Mouse (Mus musculus) cerebellum, adult 11-12 months (tissue): ENCODE measurements around the gene Scamp1.

Source experiments
- DNase-seq: peaks from one replicate; pipeline ENCODE4 v3.0.0; 2022

Gene Scamp1

GRCm38 (mm10) chr13:94268201-94268600 is 17.5 kb downstream of the Scamp1 start:
- DNase-seq, result no peak

- no peak for DNase-seq
Measured at GRCm38 (mm10) chr13:94267190-94267589, 18.5 kb downstream of the Scamp1 start.

- no peak for DNase-seq
Measured at GRCm38 (mm10) chr13:94266530-94266929, 19.1 kb downstream of the Scamp1 start.

- no peak for DNase-seq
Measured at GRCm38 (mm10) chr13:94265291-94265690, 20.4 kb downstream of the Scamp1 start.

GRCm38 (mm10) chr13:94263943-94264342 is 21.7 kb downstream of the Scamp1 start:
- DNase-seq, result no peak

- DNase-seq, result peak; percentile 47
Measured at GRCm38 (mm10) chr13:94262551-94262950, 23.1 kb downstream of the Scamp1 start.

GRCm38 (mm10) chr13:94261624-94262023 is 24.0 kb downstream of the Scamp1 start:
- peak; percentile 61 for DNase-seq

DNA sequence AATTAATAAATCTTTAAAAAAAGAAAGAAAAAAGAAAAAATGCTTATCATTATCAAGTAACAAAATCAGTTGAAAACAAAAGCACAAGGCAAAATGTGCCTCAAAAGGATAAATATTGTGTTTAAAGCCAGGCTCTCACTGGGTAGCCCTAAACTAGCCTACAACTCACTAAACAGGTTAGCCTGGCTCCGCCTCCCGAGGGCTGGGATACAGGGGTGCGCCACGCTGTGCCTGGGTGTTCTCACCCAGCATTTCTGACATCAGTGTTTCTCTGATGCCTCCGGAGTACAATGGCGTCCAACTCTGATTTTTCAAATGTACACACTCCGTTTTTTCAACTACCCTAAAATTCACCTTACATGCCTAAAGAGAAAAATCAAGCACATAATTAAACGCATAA is 24.7 kb downstream of the Scamp1 start:
- DNase-seq, result no peak

DNA sequence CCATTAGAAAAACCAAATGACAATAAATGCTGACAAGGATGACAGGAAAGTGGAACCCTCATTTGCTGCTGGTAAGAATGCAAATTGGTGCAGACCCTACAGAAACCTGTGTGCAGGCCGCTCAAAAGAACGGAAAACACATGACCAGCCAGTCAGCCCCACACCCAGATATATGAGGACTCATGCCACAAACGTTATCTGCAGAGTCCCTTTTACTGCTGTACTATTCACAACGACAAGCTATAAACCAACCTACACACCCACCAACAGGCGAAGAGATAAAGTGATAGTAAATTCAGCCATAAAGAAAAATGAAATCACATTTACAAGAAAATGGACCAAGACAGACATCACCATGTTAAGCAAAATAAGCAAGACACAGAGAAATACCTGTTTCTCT is 26.4 kb downstream of the Scamp1 start:
- no peak for DNase-seq

GRCm38 (mm10) chr13:94258530-94258929 is 27.1 kb downstream of the Scamp1 start:
- DNase-seq, result no peak

- no peak for DNase-seq
Measured at GRCm38 (mm10) chr13:94257711-94258110, 27.9 kb downstream of the Scamp1 start.

DNA sequence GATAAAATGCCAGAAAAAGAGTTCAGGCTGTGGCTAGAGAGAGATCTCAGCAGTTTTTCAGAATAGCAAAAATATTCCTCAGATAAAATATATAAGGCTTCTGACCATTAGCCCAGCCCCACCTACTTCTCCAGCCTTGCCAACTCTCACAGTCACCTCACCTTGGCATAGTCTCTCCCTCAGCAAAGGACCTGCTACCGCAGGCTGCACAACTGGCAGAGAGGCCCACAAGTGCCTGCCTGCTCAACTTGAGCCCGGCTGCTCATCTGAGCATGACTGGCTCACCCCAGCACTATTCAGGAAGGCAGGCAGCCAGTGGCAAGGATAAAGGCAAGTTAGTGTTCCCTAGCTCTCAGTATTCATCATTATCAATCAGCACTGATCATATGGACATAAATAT is 30.5 kb downstream of the Scamp1 start:
- no peak for DNase-seq

- DNase-seq, result no peak
Measured at GRCm38 (mm10) chr13:94254286-94254685, 31.4 kb downstream of the Scamp1 start.

GRCm38 (mm10) chr13:94253052-94253451 is 32.6 kb downstream of the Scamp1 start:
- no peak for DNase-seq

- no peak for DNase-seq
Measured at GRCm38 (mm10) chr13:94250761-94251160, 34.9 kb downstream of the Scamp1 start.

GRCm38 (mm10) chr13:94250188-94250587 is 35.5 kb downstream of the Scamp1 start:
- no peak for DNase-seq

DNA sequence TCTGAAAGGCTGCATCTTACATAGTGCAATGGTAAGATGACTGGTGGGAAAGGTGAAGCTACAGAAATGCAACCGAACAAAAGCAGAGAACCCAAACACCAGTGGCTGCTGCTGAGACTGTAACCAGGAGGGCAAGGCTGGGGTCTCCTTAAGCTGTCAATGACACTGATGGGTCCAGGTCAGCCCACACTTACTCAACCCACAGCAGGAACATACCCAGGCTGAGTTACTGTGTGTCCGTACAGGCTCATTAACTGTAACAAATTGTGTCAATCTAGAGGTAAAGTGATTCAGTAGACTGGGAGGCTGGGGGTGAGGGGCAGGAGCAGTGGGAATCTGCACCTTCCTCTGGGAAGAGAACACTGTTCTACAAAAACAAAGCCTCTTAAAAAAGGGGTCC is 42.8 kb downstream of the Scamp1 start:
- no peak for DNase-seq

GRCm38 (mm10) chr13:94241892-94242524 is 43.6 kb downstream of the Scamp1 start:
- no peak for DNase-seq

- no peak for DNase-seq
Measured at GRCm38 (mm10) chr13:94240873-94241272, 44.8 kb downstream of the Scamp1 start.

- no peak for DNase-seq
Measured at GRCm38 (mm10) chr13:94240111-94240510, 45.5 kb downstream of the Scamp1 start.

GRCm38 (mm10) chr13:94239488-94239887 is 46.2 kb downstream of the Scamp1 start:
- DNase-seq, result no peak

DNA sequence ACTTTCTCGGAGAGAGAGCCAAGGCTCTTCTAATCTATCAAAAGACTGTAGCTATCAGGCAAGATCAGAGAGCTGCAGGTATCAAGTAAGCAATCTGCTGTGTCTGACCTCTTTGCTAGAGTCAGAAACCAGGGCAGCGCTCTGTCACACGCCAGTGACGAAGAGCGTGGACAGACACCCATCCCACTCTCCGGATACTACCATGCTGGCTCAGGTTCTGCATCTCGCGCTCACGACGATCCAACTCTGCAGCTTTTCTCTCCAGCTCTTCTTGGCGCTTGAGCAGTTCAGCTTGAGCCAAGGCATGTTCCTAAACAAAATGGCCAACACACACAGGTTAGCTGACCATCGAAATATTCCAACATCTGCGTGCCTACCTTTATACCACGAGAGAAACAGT is 53.8 kb downstream of the Scamp1 start:
- DNase-seq, result no peak

DNA sequence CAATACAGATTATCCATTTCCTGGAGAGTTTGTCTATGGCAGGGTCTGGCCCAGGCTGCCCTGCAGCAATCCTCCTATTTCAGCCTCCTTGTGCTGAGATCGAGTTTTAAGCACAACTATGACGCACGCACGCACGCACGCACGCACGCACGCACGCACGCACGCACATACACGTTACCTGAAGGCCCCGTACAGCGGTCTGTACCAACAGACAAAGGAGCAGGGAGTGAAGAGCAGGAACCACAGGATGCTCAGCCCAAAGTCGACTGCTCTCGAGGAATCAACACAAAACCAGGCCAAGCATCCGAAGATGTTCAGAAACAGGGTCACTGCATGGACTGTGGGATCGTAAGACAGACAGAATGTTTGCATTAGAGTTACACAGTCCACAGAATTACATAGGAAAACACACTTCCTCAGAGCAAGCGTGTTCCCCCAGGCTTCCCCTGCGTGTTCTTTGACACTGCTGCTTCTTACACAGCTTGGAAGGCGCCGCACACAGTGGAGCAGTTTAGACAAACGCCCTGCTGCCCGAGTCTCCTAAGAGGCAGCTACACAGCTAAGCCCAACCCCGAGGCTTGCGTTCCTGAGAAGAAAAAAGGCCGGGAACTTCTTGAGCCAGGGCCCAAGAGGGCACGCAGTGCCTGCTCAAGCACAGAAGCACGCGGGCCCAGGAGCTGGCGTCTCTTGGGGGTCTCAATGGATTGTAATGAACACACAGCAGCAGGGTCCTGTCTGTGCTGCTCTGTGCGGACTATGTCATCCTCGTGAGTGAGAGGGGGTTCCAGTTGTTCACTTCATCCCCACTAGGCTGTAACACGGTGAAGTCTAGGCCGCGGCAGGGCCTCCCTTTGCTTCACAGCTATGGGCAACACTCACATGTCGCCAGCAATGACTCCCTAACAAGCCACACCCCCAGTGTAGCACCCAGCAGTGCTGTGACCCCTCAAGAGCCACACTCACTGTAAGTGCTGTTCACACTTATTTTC is 60.6 kb downstream of the Scamp1 start:
- no peak for DNase-seq

DNA sequence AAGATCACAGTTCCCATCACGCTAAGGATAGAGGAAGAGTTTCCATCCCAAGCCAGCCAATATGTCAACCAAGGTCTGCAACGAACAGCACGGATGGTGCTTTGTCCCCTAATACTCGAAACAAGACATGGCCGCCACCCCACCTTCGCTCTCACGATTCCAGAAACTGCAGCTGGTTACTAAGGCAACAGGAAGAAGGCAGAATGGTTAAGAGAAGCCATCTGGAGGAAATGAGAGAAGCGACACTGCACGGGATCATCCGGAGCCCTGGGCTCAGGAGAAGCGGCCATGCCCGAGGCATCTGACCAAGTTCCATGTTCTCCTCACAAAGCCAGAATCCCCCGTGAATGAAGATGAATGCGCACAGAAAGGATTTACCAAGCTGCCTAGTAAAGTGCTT is 62.0 kb downstream of the Scamp1 start:
- no peak for DNase-seq
